Mouse (Mus musculus) cerebellum, postnatal 10 days (tissue): ENCODE measurements around the gene Slc39a11.
"Not testable (repeated sequence)": the region's sequence is repeated elsewhere in the genome, so short reads cannot be mapped to it uniquely, and the experiment has no call there.

Experiments
- DNase-seq, 2 experiments: peaks; one replicate each; pipeline ENCODE4 v3.0.0; 2021; ENCODE audit warnings: mixed read lengths in 2 of 2

Gene Slc39a11

GRCm38 (mm10) chr11:113667122-113667521 is 17.2 kb upstream of the Slc39a11 start:
- no peak for DNase-seq

DNA sequence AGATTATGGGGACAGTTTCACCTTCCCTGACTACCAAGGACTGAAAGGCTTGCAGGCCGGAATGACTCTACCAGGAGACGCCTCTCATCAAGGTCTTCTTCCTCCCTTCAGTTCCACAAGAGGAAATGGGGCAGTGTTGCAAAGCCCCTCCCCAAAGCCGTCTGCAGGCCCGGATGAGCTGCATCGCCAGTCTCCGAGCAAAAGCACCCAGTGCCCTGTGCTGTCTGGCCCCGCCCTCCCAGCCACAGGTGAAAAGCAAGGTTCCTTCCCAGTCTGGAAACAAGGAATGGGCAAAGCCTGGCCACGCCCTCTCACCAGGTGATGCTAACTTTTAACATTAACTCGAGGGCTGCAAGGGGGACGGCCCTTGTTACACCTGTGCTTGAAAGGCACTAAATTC is 16.8 kb upstream of the Slc39a11 start:
- DNase-seq = no peak

DNA sequence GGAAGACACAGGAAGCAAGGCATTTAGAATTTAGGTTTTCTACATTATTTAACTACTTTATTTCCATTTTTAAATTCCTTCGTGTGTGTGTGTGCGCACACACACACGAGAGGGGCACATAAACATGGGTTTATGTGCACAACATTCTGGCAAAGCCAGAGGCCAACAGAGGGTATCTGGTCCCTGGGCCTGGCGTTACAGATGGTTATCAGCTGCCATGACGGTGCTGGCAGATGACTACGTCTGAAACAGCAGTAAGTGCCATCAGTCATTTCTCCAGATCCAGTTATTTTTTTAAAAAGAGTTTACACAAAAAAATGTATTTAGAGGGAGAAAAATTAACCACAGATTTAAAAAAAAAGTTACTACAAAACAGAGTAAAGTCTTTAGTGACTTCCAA is 16.3 kb upstream of the Slc39a11 start:
- peak in 1 of 2 experiments; percentile 54 for DNase-seq

- DNase-seq = no peak
Measured at GRCm38 (mm10) chr11:113664279-113664678, 14.4 kb upstream of the Slc39a11 start.

- no peak for DNase-seq
Measured at GRCm38 (mm10) chr11:113661835-113662351, 12.0 kb upstream of the Slc39a11 start.

DNA sequence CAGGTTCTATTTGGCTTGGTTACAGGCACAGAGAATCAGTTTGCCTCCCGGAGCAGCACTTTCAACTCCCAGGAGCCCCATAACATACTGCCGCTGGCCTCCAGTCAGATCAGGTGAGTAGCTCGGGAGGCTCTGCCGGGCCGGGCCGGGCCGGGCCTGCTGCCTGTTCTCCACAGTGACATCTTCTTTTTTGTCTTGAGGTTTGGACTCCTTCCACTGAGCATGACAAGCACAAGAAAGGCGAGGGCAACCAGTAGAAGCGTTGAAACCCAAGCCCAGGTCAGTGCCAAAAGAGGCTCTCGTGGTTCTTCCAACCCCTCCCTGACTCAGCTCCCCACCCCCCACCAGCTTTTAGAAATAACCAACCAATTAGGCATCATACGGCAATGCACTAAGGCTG is 11.1 kb upstream of the Slc39a11 start:
- DNase-seq = peak; percentile 61 to 63

GRCm38 (mm10) chr11:113660213-113660612 is 10.3 kb upstream of the Slc39a11 start:
- not testable (repeated sequence) for DNase-seq

DNA sequence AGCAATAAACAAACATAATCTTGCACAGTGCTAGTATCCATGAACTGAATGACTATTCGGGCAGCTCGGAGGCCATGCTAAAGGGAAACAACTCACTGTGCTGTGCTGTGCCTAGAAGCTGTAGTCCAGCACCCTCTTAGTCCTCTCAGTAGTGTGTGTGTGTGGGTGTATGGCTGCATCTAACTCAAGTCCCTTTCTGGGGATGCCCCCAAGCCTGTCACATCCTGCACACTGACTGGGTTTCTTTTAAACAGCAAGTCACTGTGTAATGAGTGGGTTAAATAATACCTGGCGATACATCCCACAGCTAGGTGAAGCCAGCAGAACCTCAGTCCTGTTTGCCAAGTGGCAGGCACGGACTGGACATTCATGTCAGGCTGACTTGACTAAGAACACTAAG is 8.9 kb upstream of the Slc39a11 start:
- DNase-seq = no peak

GRCm38 (mm10) chr11:113658319-113658718 is 8.4 kb upstream of the Slc39a11 start:
- no peak for DNase-seq

DNA sequence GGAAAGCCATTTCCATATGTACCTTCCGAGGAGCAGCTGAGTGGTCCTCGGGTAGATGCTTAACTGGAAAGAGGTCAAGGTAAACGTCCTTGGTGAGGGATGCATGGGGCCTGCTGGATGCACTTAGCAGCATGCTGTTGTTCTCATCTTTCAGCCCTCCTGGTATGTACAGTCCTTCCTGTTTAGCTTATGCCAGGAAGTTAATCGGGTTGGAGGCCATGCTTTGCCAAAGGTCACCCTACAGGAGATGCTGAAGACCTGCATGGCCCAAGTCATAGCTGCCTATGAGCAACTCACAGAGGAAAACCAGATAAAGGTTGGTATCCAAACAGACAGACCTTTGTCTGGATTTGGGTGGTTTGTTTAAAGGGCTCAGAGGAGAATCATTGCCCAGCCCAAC is 7.3 kb upstream of the Slc39a11 start:
- DNase-seq = no peak

DNA sequence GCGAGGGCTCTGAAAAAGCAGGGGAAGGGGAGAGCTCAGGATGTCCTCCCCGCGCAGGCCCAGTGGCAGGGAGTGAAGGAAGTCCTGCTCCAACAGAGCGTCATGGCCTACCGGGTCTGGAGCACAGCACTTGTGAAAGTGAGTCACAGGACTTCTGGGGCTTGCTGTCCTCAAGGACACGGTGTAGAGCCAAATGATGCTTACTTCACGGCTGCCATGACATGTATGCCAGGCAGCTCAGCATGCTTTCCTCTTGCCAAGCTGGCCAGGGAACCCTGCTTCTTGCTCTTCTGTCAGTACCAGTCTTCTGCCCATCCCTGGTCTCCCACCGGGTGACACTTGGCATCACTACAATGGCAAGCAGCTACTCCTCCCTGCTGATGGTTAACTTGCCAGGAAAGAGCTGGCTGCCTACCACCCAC is 6.6 kb upstream of the Slc39a11 start:
- DNase-seq = peak; percentile 92 to 98

DNA sequence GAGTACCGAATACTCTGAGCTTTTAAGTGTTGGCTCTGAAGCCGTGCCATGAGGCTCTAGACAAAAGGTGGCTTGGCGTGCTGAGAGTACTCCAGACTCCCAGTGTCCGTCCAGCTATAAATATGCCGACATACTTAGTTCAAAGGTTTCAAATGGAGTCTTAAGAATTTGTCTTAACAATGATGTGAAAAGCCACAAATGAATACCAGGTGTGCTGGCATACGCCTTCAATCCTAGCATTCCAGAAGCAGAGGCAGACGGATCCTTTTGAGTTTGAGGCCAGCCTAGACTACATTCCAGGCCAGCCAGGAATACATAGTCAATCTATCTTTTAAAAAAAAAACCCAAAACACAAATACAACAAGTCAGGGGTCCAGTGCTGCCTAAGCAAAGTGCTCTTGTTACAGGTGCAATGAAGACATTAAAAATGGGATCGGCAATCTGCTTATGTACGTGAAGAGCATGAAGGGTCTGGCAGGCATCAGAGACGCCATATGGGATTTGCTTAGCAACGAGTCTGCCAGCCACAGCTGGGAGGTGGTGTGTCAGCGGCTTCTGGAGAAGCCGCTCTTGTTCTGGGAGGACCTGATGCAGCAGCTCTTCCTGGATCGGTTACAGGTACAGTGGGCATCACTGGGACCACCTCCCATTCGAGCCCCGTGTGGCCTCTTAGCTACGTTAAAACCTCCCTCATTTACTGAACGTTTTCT is 4.8 kb upstream of the Slc39a11 start:
- DNase-seq = peak; percentile 79 to 81

GRCm38 (mm10) chr11:113654105-113654504 is 4.2 kb upstream of the Slc39a11 start:
- peak; percentile 29 to 44 for DNase-seq

- DNase-seq = no peak
Measured at GRCm38 (mm10) chr11:113652516-113652915, 2.6 kb upstream of the Slc39a11 start.

- peak; percentile 85 to 89 for DNase-seq
Measured at GRCm38 (mm10) chr11:113651907-113652273, 2.0 kb upstream of the Slc39a11 start.

- peak; percentile 83 to 88 for DNase-seq
Measured at GRCm38 (mm10) chr11:113651206-113651906, 1.5 kb upstream of the Slc39a11 start.

DNA sequence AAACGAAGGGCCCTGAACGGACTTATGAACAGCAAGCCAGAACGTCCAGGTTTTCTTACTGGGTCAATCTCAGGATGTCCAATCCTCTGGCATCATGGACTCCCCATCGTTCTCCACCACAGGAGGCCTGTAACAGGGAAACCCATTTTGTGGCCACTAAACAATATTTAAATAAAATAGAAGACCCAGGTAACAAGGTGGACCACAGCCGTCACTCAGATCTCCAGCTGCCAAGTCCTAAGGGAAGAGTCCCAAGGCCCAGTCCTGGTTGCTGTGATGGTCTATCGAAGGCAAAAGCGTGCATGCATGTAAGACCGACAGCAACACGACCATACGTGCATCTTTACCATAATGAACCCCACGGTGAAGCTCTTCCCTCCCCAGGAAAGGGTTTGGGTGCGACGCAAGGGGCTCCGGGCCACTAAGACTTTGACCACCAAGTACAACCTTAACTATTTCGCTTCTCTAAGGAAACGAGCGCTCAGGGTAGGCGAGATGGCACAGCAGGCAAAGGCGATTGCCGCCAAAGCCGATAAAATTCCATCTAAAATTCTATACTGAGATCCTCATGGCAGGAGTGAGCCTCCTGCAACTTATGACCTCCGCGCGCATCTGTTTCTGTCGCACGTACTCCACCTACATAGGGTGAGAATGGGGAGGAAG is 1.1 kb downstream of the Slc39a11 start, which contains the start of gene Cog1:
Gene Cog1, plus strand, starts transcription at position 480 of the 663 bp plus-strand sequence.
- no peak for DNase-seq

- peak; percentile 95 to 97 for DNase-seq
Measured at GRCm38 (mm10) chr11:113648152-113648551, 1.7 kb downstream of the Slc39a11 start.

GRCm38 (mm10) chr11:113645181-113645580 is 4.7 kb downstream of the Slc39a11 start:
- DNase-seq = no peak

DNA sequence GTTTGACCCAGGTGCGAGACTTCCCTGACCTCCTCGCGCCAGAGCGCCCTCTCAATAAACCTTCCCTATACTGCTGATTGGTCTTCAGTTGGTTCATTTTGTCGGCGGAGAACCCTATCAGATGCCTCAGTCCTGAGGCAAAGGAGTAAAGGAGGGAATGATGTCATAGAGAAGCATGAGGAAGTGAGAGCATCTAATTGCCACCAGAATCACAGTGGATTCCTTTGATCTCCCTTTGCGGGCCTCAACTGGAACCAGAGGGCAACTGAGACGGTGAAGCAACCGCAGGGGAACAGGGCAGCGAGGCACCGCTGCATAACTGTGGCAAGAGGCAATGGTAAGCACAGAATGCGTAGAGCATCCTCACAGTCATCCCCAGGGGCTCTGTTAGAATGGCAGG is 11.2 kb downstream of the Slc39a11 start:
- DNase-seq = no peak

DNA sequence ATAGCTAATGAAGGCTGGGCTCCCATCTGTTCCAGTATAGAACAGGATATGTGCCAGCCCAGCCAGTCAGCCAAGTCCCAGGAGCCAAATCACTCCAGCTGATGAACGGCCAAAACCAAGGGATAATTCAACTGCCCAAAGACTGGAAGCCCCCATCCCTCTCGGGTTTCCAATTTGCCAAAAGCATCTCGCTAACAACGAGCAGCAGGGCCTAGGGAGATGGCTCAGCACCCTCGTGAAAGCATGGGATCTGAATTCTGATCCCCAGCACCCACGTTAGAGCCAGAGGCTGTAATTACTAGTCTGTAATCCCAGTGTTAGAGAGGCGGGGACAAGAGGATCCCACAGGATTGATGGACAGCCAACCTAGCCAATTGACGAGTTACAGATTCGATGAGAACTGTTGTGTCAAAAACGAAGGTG is 15.2 kb downstream of the Slc39a11 start:
- DNase-seq = peak; percentile 86 to 89

DNA sequence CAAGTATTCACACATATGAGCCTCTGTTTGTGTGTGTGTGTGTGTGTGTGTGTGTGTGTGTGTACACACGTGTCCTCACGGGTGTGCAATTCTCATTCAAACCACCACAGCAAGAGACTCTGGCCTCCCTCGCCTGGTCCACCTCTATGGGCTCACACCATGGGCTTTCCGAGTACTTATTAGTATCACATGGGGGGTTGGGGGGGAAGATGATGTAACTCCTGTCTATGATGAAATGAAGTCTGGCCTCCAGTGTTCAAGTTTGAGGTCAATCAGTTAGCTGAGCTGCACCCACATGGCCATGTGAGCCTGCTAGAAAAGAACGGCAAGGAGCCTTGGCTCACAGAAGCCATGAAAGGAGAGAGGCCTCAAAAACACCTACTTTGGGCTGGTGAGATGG is 16.5 kb downstream of the Slc39a11 start:
- DNase-seq = no peak

DNA sequence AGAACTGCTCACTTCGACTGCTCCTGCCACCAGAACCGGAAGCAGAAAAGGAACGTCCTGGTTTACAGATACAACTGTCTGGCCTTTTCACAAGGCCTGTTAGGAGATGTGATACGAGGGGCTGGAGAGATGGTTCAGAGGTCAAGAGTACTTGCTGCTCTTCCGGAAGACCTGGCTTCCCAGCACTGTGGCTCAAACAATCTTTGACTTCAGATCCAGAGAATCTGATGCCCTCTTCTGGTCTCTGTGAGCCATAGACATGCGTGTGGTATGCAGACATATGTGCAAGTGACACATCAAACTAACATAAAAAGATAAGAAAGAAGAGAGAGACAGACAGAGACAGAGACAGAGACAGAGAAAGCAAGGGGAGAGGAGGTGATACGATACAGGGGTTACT is 17.6 kb downstream of the Slc39a11 start:
- DNase-seq = no peak

DNA sequence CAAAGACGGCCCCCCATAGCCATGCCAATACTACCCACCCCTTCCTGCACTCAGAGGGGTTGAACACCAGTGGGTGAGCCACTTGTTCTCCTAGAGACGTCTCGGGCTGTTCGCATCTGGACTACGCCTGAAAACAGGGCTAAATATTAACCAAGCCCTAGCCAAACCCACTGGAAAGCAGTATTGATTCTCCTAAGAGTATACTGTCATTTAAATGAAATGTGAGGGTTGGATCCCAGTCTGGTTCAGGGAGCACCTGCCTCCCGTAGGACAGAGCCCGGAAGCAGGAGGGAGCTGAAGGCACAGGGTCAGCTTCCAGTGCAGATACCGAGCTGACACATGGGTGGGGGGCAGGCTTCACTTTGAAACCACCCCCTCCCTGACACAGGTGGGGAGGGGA is 18.0 kb downstream of the Slc39a11 start:
- DNase-seq = no peak
